Mouse (Mus musculus) myocyte (in vitro differentiated cells): ENCODE measurements around the gene AL607142.1. TPM values are rescaled to one million over a fixed set of nuclear protein-coding genes. Genes with fewer than 3 reads are reported as not detected.

ENCODE experiments used
- H3K27me3 ChIP-seq: one replicate; pipeline ENCODE4 v1.6.1; 2011; ENCODE audit not compliant: control insufficient read depth, insufficient read depth, insufficient read length
- H3K36me3 ChIP-seq: one replicate; pipeline ENCODE4 v1.6.1; 2011; ENCODE audit not compliant: control insufficient read depth, insufficient read depth
- H3K4me2 ChIP-seq: one replicate; pipeline ENCODE4 v1.6.1; 2011; ENCODE audit warnings: low read depth, control low read depth
- H3K4me3 ChIP-seq: one replicate; pipeline ENCODE4 v1.5.1; 2011; ENCODE audit warnings: mild to moderate bottlenecking, control low read depth, moderate library complexity
- H3K79me2 ChIP-seq: one replicate; pipeline ENCODE4 v1.6.1; 2011; ENCODE audit not compliant: control insufficient read depth, insufficient read depth
- H3ac ChIP-seq: one replicate; pipeline ENCODE4 v1.6.1; 2011; ENCODE audit not compliant: control insufficient read depth, insufficient read length
- CEBPB ChIP-seq: IDR thresholded peaks from 2 replicates; pipeline ENCODE4 v1.6.1; 2011; ENCODE audit warnings: mild to moderate bottlenecking, moderate library complexity; ENCODE audit not compliant: poor library complexity, insufficient read depth, severe bottlenecking
- E2F4 ChIP-seq: IDR thresholded peaks from one replicate; pipeline ENCODE4 v1.6.1; 2011; ENCODE audit warnings: mild to moderate bottlenecking, control low read depth, moderate library complexity; ENCODE audit not compliant: insufficient read depth
- MAX ChIP-seq: IDR thresholded peaks from one replicate; pipeline ENCODE4 v1.6.1; 2011; ENCODE audit warnings: low read depth, mild to moderate bottlenecking, control low read depth
- MYOD1 ChIP-seq, 3 experiments: IDR thresholded peaks; one replicate each; pipeline ENCODE4 v1.6.1; 2011; ENCODE audit warnings: control low read depth in 2 of 3, low read depth in 2 of 3, mild to moderate bottlenecking in 2 of 3, moderate library complexity in 1 of 3; ENCODE audit not compliant: insufficient read length in 2 of 3, control insufficient read depth in 1 of 3
- MYOG ChIP-seq, 3 experiments: IDR thresholded peaks; one replicate each; pipeline ENCODE4 v1.6.1; 2011; ENCODE audit warnings: control low read depth in 2 of 3, low read depth in 2 of 3, mild to moderate bottlenecking in 2 of 3; ENCODE audit not compliant: insufficient read length in 2 of 3, control insufficient read depth in 1 of 3, insufficient read depth in 1 of 3
- POLR2A ChIP-seq: IDR thresholded peaks from one replicate; pipeline ENCODE4 v1.6.1; 2011; ENCODE audit warnings: low read depth, mild to moderate bottlenecking, control low read depth, moderate library complexity; ENCODE audit not compliant: insufficient read length
- POLR2AphosphoS2 ChIP-seq: IDR thresholded peaks from one replicate; pipeline ENCODE4 v1.6.1; 2011; ENCODE audit warnings: low read depth, control low read depth; ENCODE audit not compliant: insufficient read length
- REST ChIP-seq: IDR thresholded peaks from one replicate; pipeline ENCODE4 v1.6.1; 2011; ENCODE audit warnings: mild to moderate bottlenecking, control low read depth, moderate library complexity; ENCODE audit not compliant: insufficient read depth, insufficient read length
- SRF ChIP-seq: IDR thresholded peaks from one replicate; pipeline ENCODE4 v1.6.1; 2011; ENCODE audit warnings: low read depth; ENCODE audit not compliant: control insufficient read depth, insufficient read length
- TCF12 ChIP-seq: IDR thresholded peaks from one replicate; pipeline ENCODE4 v1.6.1; 2011; ENCODE audit warnings: mild to moderate bottlenecking, control low read depth; ENCODE audit not compliant: poor library complexity, insufficient read depth, severe bottlenecking
- TCF3 ChIP-seq: IDR thresholded peaks from one replicate; pipeline ENCODE4 v1.6.1; 2011; ENCODE audit warnings: low read depth, control low read depth; ENCODE audit not compliant: insufficient read length
- USF1 ChIP-seq: IDR thresholded peaks from one replicate; pipeline ENCODE4 v1.6.1; 2011; ENCODE audit warnings: low read depth, mild to moderate bottlenecking, control low read depth, moderate library complexity
- polyA plus RNA-seq: library from polyadenylated mRNA; unstranded; fragments of >200 nt; fragmentation: generic; extraction: Trizol; gene quantifications from one replicate; pipeline ENCODE4 v1.2.1, GENCODE M21; 2012; ENCODE audit warnings: missing spikeins

AL607142.1 gene
- polyA plus RNA-seq, 1 experiment = not detected

GRCm38 (mm10) chr4:120054145-120054544, 10.7 kb upstream of the AL607142.1 start:
- Histone ChIP-seq H3K27me3 (no peaks in the 10 kb centered on the region), H3K36me3 (no peaks in the 10 kb centered on the region), H3K79me2 (no peaks in the 10 kb centered on the region), H3K4me2 (no peak overlapping the region), H3ac (no peak overlapping the region), H3K4me3 (no peak overlapping the region)
- TF ChIP-seq CEBPB = no peak
- TF ChIP-seq POLR2A = no peak
- no peak for TF ChIP-seq REST
- TF ChIP-seq TCF3 = no peak
- TF ChIP-seq POLR2AphosphoS2 = no peak
- no peak for TF ChIP-seq TCF12
- no peak for TF ChIP-seq E2F4
- no peak for TF ChIP-seq MAX
- no peak for TF ChIP-seq MYOD1 (IDR thresholded peaks at IDR 0.05; ENCODE audit: control insufficient read depth in 1 of 3, insufficient read length in 2 of 3, low read depth in 2 of 3)

- TF ChIP-seq CEBPB (no peak), TCF3 (no peak), USF1 (no peak), SRF (no peak), POLR2AphosphoS2 (no peak), TCF12 (no peak), MAX (no peak), E2F4 (no peak), MYOG (IDR thresholded peaks at IDR 0.05; ENCODE audit: control insufficient read depth in 1 of 3, insufficient read depth in 1 of 3, insufficient read length in 2 of 3, low read depth in 2 of 3) (no peak), POLR2A (no peak), MYOD1 (IDR thresholded peaks at IDR 0.05; ENCODE audit: control insufficient read depth in 1 of 3, insufficient read length in 2 of 3, low read depth in 2 of 3) (no peak), REST (no peak)
- Histone ChIP-seq H3ac (no peak overlapping the region), H3K4me2 (no peak overlapping the region), H3K4me3 (no peak overlapping the region), H3K79me2 (no peaks in the 10 kb centered on the region), H3K27me3 (no peaks in the 10 kb centered on the region), H3K36me3 (no peaks in the 10 kb centered on the region)
Observed at GRCm38 (mm10) chr4:120056451-120056850, 8.3 kb upstream of the AL607142.1 start.

GRCm38 (mm10) chr4:120057529-120057928, 7.3 kb upstream of the AL607142.1 start:
- TF ChIP-seq USF1 = no peak
- TF ChIP-seq MYOG (IDR thresholded peaks at IDR 0.05; ENCODE audit: control insufficient read depth in 1 of 3, insufficient read depth in 1 of 3, insufficient read length in 2 of 3, low read depth in 2 of 3) = no peak
- no peak for TF ChIP-seq E2F4
- TF ChIP-seq TCF3 = no peak
- TF ChIP-seq POLR2A = no peak
- no peak for TF ChIP-seq TCF12
- no peak for TF ChIP-seq MAX
- TF ChIP-seq REST = no peak
- TF ChIP-seq MYOD1 (IDR thresholded peaks at IDR 0.05; ENCODE audit: control insufficient read depth in 1 of 3, insufficient read length in 2 of 3, low read depth in 2 of 3) = no peak
- TF ChIP-seq POLR2AphosphoS2 = no peak
- no peak for TF ChIP-seq CEBPB
- TF ChIP-seq SRF = no peak
- no peak overlapping the region for H3ac ChIP-seq
- no peaks in the 10 kb centered on the region for H3K36me3 ChIP-seq
- H3K4me3 ChIP-seq = no peak overlapping the region
- H3K4me2 ChIP-seq = no peak overlapping the region
- H3K79me2 ChIP-seq = no peaks in the 10 kb centered on the region
- H3K27me3 ChIP-seq = no peaks in the 10 kb centered on the region

GRCm38 (mm10) chr4:120058157-120058556, 6.6 kb upstream of the AL607142.1 start:
- H3K36me3 ChIP-seq = no peaks in the 10 kb centered on the region
- TF ChIP-seq SRF (no peak), MYOG (IDR thresholded peaks at IDR 0.05; ENCODE audit: control insufficient read depth in 1 of 3, insufficient read depth in 1 of 3, insufficient read length in 2 of 3, low read depth in 2 of 3) (no peak), E2F4 (no peak), CEBPB (no peak), TCF3 (no peak), POLR2AphosphoS2 (no peak), REST (no peak)
- H3K79me2 ChIP-seq = no peaks in the 10 kb centered on the region
- no peak overlapping the region for H3K4me3 ChIP-seq
- no peaks in the 10 kb centered on the region for H3K27me3 ChIP-seq
- H3K4me2 ChIP-seq = no peak overlapping the region
- H3ac ChIP-seq = no peak overlapping the region

GRCm38 (mm10) chr4:120058794-120059193, 6.0 kb upstream of the AL607142.1 start:
- H3K79me2 ChIP-seq = no peaks in the 10 kb centered on the region
- no peak overlapping the region for H3K4me2 ChIP-seq
- H3K36me3 ChIP-seq = no peaks in the 10 kb centered on the region
- TF ChIP-seq MAX (no peak), SRF (no peak), E2F4 (no peak), MYOD1 (IDR thresholded peaks at IDR 0.05; ENCODE audit: control insufficient read depth in 1 of 3, insufficient read length in 2 of 3, low read depth in 2 of 3) (no peak), REST (no peak), TCF3 (no peak), POLR2A (no peak)
- H3K27me3 ChIP-seq = no peaks in the 10 kb centered on the region
- no peak overlapping the region for H3K4me3 ChIP-seq
- no peak overlapping the region for H3ac ChIP-seq
